Mouse (Mus musculus): ENCODE measurements around the gene Pard3. TPM values are rescaled to one million over a fixed set of nuclear protein-coding genes. Genes with fewer than 3 reads are reported as not detected.

Pard3 gene
- polyA plus RNA-seq (2014; fragmentation: Illumina TruSeq; extraction: RNeasy Lipid Tissue Mini Kit (QIAGEN cat#74804); ENCODE audit: low read depth, low replicate concordance): 3.4 TPM

DNA sequence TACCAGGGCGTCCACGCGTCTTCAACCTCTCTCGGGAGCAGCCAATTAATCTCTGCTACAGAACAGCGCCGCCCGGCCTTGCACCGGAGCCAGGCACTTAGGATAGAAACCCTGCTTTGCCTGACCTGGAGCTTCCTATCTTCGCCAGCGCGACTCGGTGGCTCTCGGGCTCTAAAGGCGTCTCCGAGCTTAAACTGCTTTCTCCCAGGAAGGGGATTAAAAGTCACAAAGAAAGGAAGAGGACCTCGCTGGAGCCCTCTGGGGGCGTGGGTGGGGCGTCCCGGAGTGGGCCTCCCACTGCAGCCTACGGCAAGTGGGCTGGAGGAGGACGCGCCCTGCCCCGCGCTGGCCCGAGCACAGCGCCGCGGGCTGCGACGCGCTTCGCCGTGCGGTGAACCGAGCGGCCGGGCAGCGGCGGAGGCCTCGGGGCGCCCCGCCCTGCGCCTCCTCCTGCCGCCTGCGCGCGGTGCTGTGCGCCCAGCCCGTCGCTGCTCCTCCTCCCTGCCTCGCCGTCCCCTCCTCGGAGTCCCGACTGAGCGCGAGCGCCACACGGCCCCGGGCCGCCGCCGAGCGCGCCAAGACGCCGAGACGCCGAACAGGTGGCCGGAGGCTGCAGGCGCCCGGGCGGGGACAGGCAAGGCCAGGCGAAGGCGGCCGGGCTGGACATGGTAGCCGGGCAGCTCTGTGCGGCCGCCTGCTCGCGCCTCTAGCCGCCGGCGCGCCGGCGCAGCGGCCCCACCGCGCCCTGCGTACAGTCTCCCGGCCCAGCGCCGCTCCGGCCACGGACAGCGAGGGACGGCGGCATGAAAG is at the start of gene Pard3:
Gene Pard3, plus strand, starts transcription at position 343 of the 810 bp plus-strand sequence.

Other genes with a start within 250 kb of the Pard3 start
- gene Tomm20, start 118.0 kb upstream of the Pard3 start, polyA plus RNA-seq (2014; fragmentation: Illumina TruSeq; extraction: RNeasy Lipid Tissue Mini Kit (QIAGEN cat#74804); ENCODE audit: low read depth, low replicate concordance): 31.0 TPM
- gene Rbm34, start 92.8 kb upstream of the Pard3 start, polyA plus RNA-seq (2014; fragmentation: Illumina TruSeq; extraction: RNeasy Lipid Tissue Mini Kit (QIAGEN cat#74804); ENCODE audit: low read depth, low replicate concordance): 16.9 TPM

Data from testis, adult 10 weeks (tissue).